Mouse (Mus musculus): ENCODE measurements around the gene Cwc25. TPM values are rescaled to one million over a fixed set of nuclear protein-coding genes. Genes with fewer than 3 reads are reported as not detected.
A peak's percentile ranks its signal among the peaks of the same experiment; 100 is the strongest.

Gene Cwc25
- polyA plus RNA-seq, 1 experiment, result 8.7 TPM

- H3K27me3 ChIP-seq (ENCODE audit: control insufficient read depth, insufficient read depth, insufficient read length), result no peaks in the 10 kb centered on the region
- no peak overlapping the region for H3K4me3 ChIP-seq (ENCODE audit: insufficient read depth, poor library complexity, severe bottlenecking)
- H3K36me3 ChIP-seq (ENCODE audit: control insufficient read depth, insufficient read depth), result peaks cover 41% of the 10 kb centered on the region
- peaks cover 42% of the 10 kb centered on the region for H3K79me2 ChIP-seq (ENCODE audit: control insufficient read depth, insufficient read depth)
- peaks cover 39% of the 10 kb centered on the region for H3K79me3 ChIP-seq (ENCODE audit: low read depth)
- TF ChIP-seq USF1 (IDR thresholded peaks at IDR 0.05; ENCODE audit: low read depth), result no peak
- TF ChIP-seq FOSL1 (IDR thresholded peaks at IDR 0.05; ENCODE audit: insufficient read depth, low read length, poor library complexity, severe bottlenecking), result no peak
- no peak for TF ChIP-seq CEBPB (IDR thresholded peaks at IDR 0.05; ENCODE audit: low read depth)
- no peak for TF ChIP-seq MAX (IDR thresholded peaks at IDR 0.05)
- no peak for TF ChIP-seq MYOD1 (IDR thresholded peaks at IDR 0.05; ENCODE audit: control insufficient read depth, insufficient read length, low read depth)
- no peak for TF ChIP-seq MYOG (IDR thresholded peaks at IDR 0.05; ENCODE audit: control insufficient read depth, extremely low read depth, insufficient read length)
- TF ChIP-seq CTCF (IDR thresholded peaks at IDR 0.05; ENCODE audit: control insufficient read depth, insufficient read depth, insufficient read length), result no peak
- no peak overlapping the region for H3ac ChIP-seq (ENCODE audit: control insufficient read depth, insufficient read length, low read depth)
Observed at GRCm38 (mm10) chr11:97745331-97745721, 21.0 kb downstream of the Cwc25 start.

DNA sequence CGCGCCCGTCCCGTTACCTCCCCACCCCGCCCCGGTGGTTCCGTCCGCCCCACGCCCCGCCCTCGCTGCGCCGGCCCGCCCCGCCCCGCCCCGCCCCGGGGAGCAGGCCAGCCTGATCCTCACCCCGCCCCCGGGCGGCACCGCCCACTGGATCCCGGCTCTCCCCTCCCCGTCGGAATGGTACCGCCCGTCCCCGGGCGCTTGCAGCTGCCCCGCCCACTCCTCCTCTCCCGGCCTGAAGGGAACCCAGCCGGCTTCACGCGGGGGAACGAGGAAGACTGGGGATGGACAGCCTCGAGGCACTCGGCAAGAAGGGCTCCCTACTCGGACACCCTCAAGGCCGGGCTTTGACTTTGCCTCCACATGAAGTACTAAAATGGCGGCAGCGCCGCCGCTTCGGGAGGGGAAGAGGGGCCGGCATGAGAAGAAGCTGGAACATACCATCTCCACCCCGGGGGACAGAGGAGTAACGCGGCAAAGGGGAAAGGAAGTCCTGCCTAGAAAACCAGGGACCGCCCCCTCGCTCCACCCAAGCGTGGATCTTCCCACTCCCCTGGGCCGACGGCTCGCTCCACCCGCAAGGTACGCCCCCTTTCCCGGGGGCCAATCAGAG, 21.5 kb downstream of the Cwc25 start:
- peaks cover 44% of the 10 kb centered on the region for H3K79me3 ChIP-seq (ENCODE audit: low read depth)
- H3ac ChIP-seq (ENCODE audit: control insufficient read depth, insufficient read length, low read depth), result peak overlapping the region; percentile 83
- H3K27me3 ChIP-seq (ENCODE audit: control insufficient read depth, insufficient read depth, insufficient read length), result no peaks in the 10 kb centered on the region
- H3K79me2 ChIP-seq (ENCODE audit: control insufficient read depth, insufficient read depth), result peaks cover 47% of the 10 kb centered on the region
- H3K4me3 ChIP-seq (ENCODE audit: insufficient read depth, poor library complexity, severe bottlenecking), result peak overlapping the region; percentile 83
- peaks cover 39% of the 10 kb centered on the region for H3K36me3 ChIP-seq (ENCODE audit: control insufficient read depth, insufficient read depth)
- TF ChIP-seq MAX (IDR thresholded peaks at IDR 0.05), result no peak
- TF ChIP-seq MYOG (IDR thresholded peaks at IDR 0.05; ENCODE audit: control insufficient read depth, extremely low read depth, insufficient read length), result no peak
- no peak for TF ChIP-seq USF1 (IDR thresholded peaks at IDR 0.05; ENCODE audit: low read depth)
- TF ChIP-seq CEBPB (IDR thresholded peaks at IDR 0.05; ENCODE audit: low read depth), result no peak
- TF ChIP-seq FOSL1 (IDR thresholded peaks at IDR 0.05; ENCODE audit: insufficient read depth, low read length, poor library complexity, severe bottlenecking), result no peak
- TF ChIP-seq MYOD1 (IDR thresholded peaks at IDR 0.05; ENCODE audit: control insufficient read depth, insufficient read length, low read depth), result no peak

DNA sequence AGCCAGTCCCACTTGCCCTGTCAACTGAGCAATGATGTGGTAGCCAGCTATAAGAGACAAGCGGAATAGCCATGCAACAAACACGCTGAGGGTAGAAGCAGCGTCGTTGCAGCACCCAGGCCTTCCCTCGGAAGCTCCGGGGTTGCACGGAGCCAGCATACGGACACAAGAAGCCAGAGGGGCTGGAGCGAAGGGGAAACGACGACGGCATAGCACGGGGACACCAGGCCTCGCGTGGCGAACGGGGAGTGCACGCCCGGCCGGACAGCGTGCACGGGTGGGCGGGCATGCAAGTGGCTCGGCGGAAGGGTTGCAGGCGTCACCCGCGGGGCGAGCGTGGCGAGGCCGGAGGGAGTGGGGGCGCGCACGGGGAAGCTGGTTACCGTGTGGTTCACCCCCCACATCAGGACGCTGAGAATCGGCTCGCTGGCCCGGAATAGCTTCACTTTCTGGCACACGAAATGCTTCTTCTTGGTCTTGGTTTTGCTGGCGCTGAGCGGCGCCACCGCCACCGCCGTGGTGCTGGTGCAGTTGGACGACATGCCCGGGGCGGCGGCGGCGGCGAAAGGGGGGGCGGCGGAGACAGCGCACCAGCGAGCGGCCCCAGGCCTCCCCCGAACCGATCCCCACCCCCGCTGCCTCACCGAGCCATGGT, 22.2 kb downstream of the Cwc25 start, which contains the start of gene Pip4k2b:
Gene Pip4k2b (minus strand): TSS at position 642 of the 655 bp plus-strand sequence.
- peak within 1 kb of the TSS; percentile 93 for H3ac ChIP-seq (ENCODE audit: control insufficient read depth, insufficient read length, low read depth)
- TF ChIP-seq FOSL1 (IDR thresholded peaks at IDR 0.05; ENCODE audit: insufficient read depth, low read length, poor library complexity, severe bottlenecking) (no peak), MAX (IDR thresholded peaks at IDR 0.05) (peak; percentile 69), MYOD1 (IDR thresholded peaks at IDR 0.05; ENCODE audit: control insufficient read depth, insufficient read length, low read depth) (no peak), USF1 (IDR thresholded peaks at IDR 0.05; ENCODE audit: low read depth) (no peak)

DNA sequence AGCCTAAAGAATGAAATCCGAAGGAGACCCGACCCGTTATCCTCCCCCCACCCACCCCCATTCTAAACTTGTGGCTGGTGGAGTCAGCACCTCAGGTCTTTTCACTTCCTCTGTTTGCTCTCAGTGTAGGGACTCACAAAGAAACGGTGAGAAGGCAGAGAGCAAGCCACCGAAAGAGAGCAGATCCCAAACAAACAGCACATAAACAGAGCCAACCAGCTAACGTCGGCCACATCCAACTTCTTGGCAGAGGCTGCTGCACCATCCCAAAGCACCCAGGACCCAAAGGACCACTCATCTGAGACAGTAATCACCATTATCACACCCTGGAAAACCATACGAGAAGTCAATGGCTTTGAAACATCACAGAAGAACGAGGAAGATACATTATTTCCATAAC, 22.9 kb downstream of the Cwc25 start:
- Histone ChIP-seq H3ac (ENCODE audit: control insufficient read depth, insufficient read length, low read depth) (peak overlapping the region; percentile 93), H3K36me3 (ENCODE audit: control insufficient read depth, insufficient read depth) (peaks cover 27% of the 10 kb centered on the region), H3K79me3 (ENCODE audit: low read depth) (peaks cover 57% of the 10 kb centered on the region), H3K4me3 (ENCODE audit: insufficient read depth, poor library complexity, severe bottlenecking) (peak overlapping the region; percentile 83), H3K27me3 (ENCODE audit: control insufficient read depth, insufficient read depth, insufficient read length) (no peaks in the 10 kb centered on the region), H3K79me2 (ENCODE audit: control insufficient read depth, insufficient read depth) (peaks cover 61% of the 10 kb centered on the region)
- TF ChIP-seq MYOG (IDR thresholded peaks at IDR 0.05; ENCODE audit: control insufficient read depth, extremely low read depth, insufficient read length) (no peak), CTCF (IDR thresholded peaks at IDR 0.05; ENCODE audit: control insufficient read depth, insufficient read depth, insufficient read length) (no peak), MAX (IDR thresholded peaks at IDR 0.05) (no peak), MYOD1 (IDR thresholded peaks at IDR 0.05; ENCODE audit: control insufficient read depth, insufficient read length, low read depth) (no peak), USF1 (IDR thresholded peaks at IDR 0.05; ENCODE audit: low read depth) (no peak), CEBPB (IDR thresholded peaks at IDR 0.05; ENCODE audit: low read depth) (no peak), FOSL1 (IDR thresholded peaks at IDR 0.05; ENCODE audit: insufficient read depth, low read length, poor library complexity, severe bottlenecking) (no peak)

More for the DNA sequence above, 22.2 kb downstream of the Cwc25 start, which contains the start of gene Pip4k2b:
- Histone ChIP-seq H3K36me3 (ENCODE audit: control insufficient read depth, insufficient read depth) (peaks cover 33% of the 10 kb centered on the region), H3K4me3 (ENCODE audit: insufficient read depth, poor library complexity, severe bottlenecking) (peak within 1 kb of the TSS; percentile 83), H3K27me3 (ENCODE audit: control insufficient read depth, insufficient read depth, insufficient read length) (no peaks in the 10 kb centered on the region), H3K79me3 (ENCODE audit: low read depth) (peaks cover 50% of the 10 kb centered on the region), H3K79me2 (ENCODE audit: control insufficient read depth, insufficient read depth) (peaks cover 53% of the 10 kb centered on the region)

GRCm38 (mm10) chr11:97742591-97742990, 23.8 kb downstream of the Cwc25 start:
- TF ChIP-seq FOSL1 (IDR thresholded peaks at IDR 0.05; ENCODE audit: insufficient read depth, low read length, poor library complexity, severe bottlenecking) (no peak), CEBPB (IDR thresholded peaks at IDR 0.05; ENCODE audit: low read depth) (no peak), USF1 (IDR thresholded peaks at IDR 0.05; ENCODE audit: low read depth) (no peak), MYOD1 (IDR thresholded peaks at IDR 0.05; ENCODE audit: control insufficient read depth, insufficient read length, low read depth) (no peak), CTCF (IDR thresholded peaks at IDR 0.05; ENCODE audit: control insufficient read depth, insufficient read depth, insufficient read length) (no peak), MYOG (IDR thresholded peaks at IDR 0.05; ENCODE audit: control insufficient read depth, extremely low read depth, insufficient read length) (no peak), MAX (IDR thresholded peaks at IDR 0.05) (no peak)
- Histone ChIP-seq H3K27me3 (ENCODE audit: control insufficient read depth, insufficient read depth, insufficient read length) (no peaks in the 10 kb centered on the region), H3K79me3 (ENCODE audit: low read depth) (peaks cover 59% of the 10 kb centered on the region), H3K79me2 (ENCODE audit: control insufficient read depth, insufficient read depth) (peaks cover 69% of the 10 kb centered on the region), H3K36me3 (ENCODE audit: control insufficient read depth, insufficient read depth) (peaks cover 18% of the 10 kb centered on the region), H3ac (ENCODE audit: control insufficient read depth, insufficient read length, low read depth) (no peak overlapping the region), H3K4me3 (ENCODE audit: insufficient read depth, poor library complexity, severe bottlenecking) (no peak overlapping the region)

Data from C2C12 (cell line).